Mouse (Mus musculus) monocyte, adult 5-6 weeks (primary cell): ENCODE data around the gene Adamts9. TPM values are rescaled to one million over a fixed set of nuclear protein-coding genes. Genes with fewer than 3 reads are reported as not detected.

Source experiments
- ATAC-seq: fragments of 153-309, 156-312 bp; replicated peaks from 2 replicates; pipeline ENCODE4 v1.8.0; 2017; ENCODE audit warnings: mild to moderate bottlenecking; ENCODE audit not compliant: low TSS enrichment, insufficient number of reproducible peaks, severe bottlenecking, poor library complexity, low FRiP score
- total RNA-seq: library from RNA; stranded (forward); fragments of 200-1000, 200-491, 200-594 nt; gene quantifications from 3 replicates; pipeline ENCODE4 v1.2.3, GENCODE M21; 2017

Adamts9 gene
- total RNA-seq, 1 experiment from 2014 or later = 0.29 TPM

DNA sequence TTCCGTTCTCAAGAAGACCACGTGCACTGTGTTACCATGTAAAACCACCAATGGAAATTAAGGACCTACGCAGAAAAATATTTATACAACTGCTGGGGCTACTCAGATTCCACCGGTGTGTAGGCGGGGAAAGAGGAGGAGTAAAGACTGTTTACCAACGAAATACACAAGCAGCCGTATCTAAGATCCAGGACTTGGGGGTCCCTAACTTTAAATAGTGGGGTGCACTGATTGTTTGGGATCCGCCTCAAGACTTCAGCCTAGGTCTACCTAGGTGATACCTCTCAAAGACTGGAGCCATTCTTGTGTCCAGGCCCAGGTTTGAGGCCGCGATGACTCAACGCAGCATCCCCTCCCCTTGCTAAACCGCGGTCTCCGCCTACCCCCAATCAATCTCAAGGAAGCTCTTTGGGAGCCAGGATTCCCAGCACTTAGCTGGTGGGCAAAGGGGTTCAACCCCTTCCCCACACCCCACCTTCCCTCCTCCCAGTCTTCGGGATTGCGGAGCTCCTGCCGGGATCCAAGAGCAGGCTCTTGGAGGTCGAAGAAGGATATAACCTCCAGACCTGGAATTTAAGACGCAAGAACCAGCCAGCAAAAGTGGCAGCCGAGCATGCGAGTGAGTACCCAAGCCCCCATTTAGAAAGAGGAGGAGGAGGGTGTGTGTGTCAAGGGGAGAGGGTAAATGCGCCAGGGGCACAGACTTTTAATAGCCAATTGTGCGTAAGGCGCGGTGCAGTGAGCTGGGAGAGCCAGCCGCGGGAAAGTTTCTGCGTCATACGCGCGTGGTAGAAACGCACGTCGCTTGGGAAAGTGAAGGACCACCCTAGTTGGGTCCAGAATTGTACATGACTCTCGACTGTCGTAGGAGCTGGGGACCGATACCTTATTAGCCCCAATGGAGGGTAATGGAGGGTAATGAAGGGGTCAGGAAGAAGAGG, 2.8 kb downstream of the Adamts9 start:
- ATAC-seq = no peak

GRCm38 (mm10) chr6:92928261-92928660, 15.0 kb downstream of the Adamts9 start:
- no peak for ATAC-seq

GRCm38 (mm10) chr6:92924536-92924935, 18.8 kb downstream of the Adamts9 start:
- no peak for ATAC-seq

DNA sequence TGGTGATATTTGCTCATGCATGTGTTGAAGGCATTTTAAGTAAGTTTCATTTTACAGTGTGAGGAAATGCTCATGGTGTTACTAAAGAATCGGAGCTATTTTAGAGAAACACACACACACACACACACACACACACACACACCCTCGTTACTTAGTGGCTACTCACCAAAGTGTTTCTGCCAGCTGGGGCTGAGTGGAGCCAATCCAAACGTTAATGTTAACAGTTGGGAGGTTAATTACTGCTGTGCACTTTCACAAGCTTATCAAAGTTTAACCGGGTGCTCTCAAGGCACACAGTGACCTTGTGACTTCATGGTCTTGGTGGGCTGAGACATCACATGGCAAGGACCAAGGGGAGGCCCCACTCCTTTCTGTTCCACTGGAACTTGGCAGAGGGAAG, 21.4 kb downstream of the Adamts9 start:
- no peak for ATAC-seq

- no peak for ATAC-seq
Measured at GRCm38 (mm10) chr6:92920938-92921689, 22.2 kb downstream of the Adamts9 start.

DNA sequence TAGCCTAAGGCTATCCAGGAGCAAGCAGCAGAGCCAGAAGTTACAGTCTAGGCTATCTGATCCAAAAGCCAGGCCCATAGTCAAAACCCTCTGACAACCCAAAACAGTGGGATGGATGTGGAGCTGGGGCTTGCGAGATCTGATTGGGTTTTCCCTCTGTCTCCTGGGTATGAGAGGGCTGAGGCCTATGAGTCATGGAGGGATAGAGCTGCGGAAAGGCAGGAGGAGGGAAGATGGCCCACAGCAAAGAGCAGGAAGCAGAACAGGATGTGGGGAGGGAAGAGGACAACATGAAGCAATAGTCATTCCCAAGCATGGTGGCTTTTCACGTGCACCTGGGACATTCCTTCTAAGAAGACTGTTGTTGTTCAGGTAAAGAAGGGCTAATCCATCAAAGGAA, 32.7 kb downstream of the Adamts9 start:
- ATAC-seq = no peak

- no peak for ATAC-seq
Measured at GRCm38 (mm10) chr6:92909361-92909760, 33.9 kb downstream of the Adamts9 start.

GRCm38 (mm10) chr6:92905922-92906321, 37.4 kb downstream of the Adamts9 start:
- no peak for ATAC-seq

GRCm38 (mm10) chr6:92904491-92904890, 38.8 kb downstream of the Adamts9 start:
- no peak for ATAC-seq

- no peak for ATAC-seq
Measured at GRCm38 (mm10) chr6:92904037-92904436, 39.3 kb downstream of the Adamts9 start.

GRCm38 (mm10) chr6:92891535-92891934, 51.8 kb downstream of the Adamts9 start:
- no peak for ATAC-seq

DNA sequence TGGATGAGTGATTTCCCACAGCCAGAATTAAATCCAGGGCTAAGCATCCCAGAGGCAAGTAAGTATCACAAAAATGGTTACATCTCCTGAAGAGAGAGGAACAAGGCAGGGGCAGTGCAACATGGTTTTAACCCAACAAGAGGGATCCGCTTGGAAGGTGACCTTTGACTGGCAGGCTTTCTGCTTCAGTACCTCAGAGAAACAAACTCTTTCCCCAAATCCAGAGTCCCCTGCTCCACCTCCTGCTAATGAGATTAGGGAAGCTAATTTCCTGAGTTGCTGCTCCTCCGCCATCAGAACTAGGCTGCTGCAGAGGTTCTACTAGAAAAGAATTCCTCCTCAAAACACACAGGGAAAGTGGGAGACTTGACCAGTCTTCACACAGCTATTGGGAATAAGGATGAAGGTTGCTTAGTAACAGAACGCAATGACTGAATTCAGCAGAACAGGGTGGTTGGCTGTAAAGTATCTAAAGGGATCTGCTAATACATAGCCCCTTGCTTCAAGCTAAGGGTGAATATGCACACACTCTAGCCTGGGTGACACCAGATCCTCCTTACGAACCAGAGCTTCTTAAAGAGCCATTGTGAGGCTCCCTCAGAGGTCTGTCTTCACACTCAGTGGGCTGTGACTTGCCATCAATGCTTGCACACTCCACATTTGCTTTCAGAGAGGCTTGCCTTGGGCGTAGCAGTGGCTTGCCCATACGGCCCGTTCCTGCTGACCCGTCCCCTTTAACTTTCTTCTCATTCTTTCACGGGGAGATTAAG, 60.0 kb downstream of the Adamts9 start:
- no peak for ATAC-seq

- no peak for ATAC-seq
Measured at GRCm38 (mm10) chr6:92882446-92882845, 60.8 kb downstream of the Adamts9 start.

- no peak for ATAC-seq
Measured at GRCm38 (mm10) chr6:92879700-92880265, 63.5 kb downstream of the Adamts9 start.

DNA sequence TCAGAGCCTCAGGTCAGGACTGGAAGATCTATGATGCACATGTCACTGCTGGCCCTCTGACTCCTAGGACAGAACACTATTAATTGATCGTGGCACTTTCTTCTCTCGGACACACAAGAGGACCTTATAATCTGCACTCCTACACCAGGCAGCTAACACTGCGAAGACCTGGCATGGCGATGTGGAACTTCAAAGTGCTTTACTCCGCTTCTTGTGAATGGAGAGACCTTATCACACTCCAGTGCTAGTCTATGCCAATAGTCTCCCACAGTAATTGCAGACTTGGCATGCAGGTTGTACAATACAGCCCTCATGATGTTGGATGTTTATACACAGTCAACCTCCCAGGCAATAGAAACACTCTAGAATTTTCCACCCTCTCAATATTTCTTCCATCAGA, 64.5 kb downstream of the Adamts9 start:
- no peak for ATAC-seq

GRCm38 (mm10) chr6:92877236-92877635, 66.1 kb downstream of the Adamts9 start:
- ATAC-seq = no peak

- ATAC-seq = no peak
Measured at GRCm38 (mm10) chr6:92876121-92876520, 67.2 kb downstream of the Adamts9 start.

- ATAC-seq = no peak
Measured at GRCm38 (mm10) chr6:92875340-92875739, 68.0 kb downstream of the Adamts9 start.

DNA sequence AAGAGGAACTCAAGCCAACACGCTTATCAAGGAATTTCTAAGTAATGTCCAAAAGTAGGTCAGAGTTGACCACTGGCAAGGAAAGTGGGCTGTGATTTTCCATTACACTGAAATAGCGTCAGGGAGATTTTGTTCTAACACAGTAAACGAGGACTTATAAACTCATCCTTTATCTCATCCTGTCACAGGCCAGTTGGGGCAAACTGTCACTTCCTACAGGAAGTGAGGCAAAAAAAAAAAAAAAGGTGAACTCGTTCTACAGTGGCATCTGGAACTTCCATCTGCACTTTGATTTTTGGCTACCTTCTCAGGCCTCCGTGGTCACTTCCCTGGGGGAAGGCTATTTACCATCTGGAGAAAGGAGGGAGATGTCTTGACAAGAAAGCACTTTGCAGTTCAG, 68.4 kb downstream of the Adamts9 start:
- no peak for ATAC-seq
